Mouse (Mus musculus): ENCODE data around the gene Fcer1g. TPM values are rescaled to one million over a fixed set of nuclear protein-coding genes. Genes with fewer than 3 reads are reported as not detected.

Gene Fcer1g
- total RNA-seq, 2 experiments from 2014 or later = 14.4 to 19.2 TPM

DNA sequence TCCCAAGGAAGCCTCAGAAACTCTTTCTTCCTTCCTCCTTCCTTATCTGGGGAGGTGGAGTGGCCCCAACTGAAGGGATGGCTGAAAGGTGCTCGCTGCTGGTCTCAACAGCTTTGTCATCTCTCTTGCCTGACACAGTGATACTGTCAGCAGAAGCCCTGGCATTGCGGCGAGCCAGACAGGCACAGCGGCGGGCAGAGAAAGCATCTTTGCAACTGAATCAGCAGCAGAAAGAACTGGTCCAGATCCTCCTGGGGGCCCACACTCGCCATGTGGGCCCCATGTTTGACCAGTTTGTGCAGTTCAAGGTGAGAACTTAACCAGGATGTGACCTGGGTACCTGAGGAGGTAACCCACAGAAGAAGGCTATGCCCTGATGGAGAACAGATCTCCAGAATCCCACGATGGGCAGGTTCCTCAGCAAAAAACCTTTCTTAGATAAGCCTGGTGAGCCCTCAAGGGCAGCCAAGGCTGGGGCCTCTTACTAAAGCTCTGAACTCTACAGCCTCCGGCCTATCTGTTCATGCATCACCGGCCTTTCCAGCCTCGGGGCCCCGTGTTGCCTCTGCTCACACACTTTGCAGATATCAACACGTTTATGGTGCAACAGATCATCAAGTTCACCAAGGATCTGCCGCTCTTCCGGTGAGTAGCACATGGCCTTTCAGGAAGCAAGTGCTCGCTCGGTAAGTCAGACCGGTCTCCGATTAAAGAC lies 17.8 kb downstream of the Fcer1g start:
- DNase-seq = no peak

- DNase-seq = no peak
Observed at GRCm38 (mm10) chr1:171213801-171214496, 20.2 kb downstream of the Fcer1g start, which contains the start of gene Nr1i3. Gene Nr1i3, plus strand, starts transcription at chr1:171213970.

- DNase-seq = no peak
Observed at GRCm38 (mm10) chr1:171212854-171213253, 21.3 kb downstream of the Fcer1g start.

GRCm38 (mm10) chr1:171209409-171209808 lies 24.8 kb downstream of the Fcer1g start:
- no peak for DNase-seq

DNA sequence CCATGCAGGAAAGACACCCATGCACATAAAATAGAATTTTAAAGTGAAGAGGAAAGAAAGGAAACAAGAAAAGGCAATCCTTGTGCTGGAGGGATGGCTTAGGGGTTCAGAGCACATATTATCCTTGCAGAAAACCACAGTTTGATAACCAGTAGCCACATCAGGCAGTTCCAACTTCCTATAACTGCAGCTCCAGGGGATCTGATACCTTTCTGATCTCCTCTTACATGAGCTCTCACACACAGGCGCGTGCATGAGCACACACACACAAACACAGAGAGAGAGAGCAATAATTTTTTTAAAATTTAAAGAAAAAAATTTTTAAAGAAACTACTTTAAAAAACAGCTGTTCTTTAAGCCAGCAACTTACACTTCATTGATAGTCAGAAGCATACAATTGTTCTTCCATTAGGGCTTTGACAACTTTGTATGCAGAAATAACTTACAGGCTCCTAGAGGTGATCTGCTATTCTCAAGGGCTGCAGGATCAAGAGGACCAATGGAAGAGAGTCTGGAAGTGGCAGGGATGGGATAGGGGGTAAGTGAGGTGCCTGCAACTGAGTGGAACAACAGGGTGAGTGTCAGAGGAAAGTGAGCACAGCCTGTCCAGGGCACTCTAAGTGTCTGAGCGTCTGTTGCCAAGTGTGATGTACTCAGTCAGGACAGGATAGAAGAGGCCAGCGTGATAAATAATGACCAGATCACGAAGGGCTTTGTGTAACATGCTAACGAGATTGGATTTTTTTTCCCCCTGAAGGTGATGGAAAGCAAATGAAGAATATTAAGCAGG lies 28.3 kb downstream of the Fcer1g start:
- no peak for DNase-seq

DNA sequence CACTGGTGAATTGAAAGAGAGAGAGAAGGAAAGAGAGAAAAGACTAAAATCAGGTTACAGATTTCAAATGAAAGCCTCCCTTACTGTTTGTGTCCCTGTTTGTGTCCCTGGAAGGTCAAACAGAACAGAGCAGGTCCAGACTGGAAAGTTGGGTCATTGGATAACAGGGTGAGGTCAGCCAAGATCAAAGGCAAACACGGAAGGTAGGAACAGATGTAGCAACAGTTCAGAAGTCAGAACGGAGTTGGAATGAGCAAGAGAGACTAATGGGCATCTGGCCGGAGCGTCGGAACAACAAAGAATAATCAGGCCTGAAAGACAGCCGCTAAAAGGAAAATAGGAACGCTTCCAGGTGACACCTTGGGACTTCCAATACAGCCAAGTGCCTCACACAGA lies 29.9 kb downstream of the Fcer1g start:
- DNase-seq = no peak

DNA sequence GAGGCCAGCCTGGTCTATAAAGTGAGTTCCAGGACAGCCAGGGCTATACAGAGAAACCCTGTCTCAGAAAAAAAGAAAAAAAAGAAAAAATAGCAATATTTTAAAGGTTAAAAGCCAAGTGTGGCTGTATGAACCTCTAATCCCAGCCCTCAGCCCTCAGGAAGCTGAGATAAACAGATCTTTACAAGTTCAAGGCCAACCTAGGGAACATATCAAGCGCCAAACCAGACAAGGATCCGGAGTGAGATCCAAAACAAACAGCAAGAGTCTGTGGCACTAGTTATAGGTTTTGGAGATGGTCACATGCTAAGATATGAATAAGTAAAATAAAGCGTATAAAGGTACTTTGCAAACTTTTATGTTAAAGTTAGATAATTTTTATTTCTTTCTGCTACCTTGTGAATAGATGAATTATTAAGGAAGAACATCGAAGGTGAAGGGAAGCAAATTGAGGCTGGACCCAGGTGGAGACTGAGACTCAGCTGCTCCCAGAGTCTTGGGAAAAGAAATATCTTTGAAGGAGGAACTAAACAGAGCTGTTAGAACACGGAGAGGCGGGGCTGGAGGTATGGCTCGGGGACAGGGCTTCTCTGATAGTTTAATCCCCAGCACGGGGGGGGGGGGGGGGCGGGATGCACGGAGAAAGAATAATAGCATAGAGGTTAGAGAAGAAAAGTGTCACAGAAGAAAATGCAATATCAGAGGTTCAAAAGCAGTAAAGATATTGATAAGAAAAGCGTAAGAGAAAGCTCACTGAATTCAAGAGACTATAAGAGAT lies 30.5 kb downstream of the Fcer1g start:
- DNase-seq = no peak

GRCm38 (mm10) chr1:171200769-171201168 lies 33.4 kb downstream of the Fcer1g start:
- DNase-seq = no peak

GRCm38 (mm10) chr1:171199532-171199931 lies 34.6 kb downstream of the Fcer1g start:
- no peak for DNase-seq

- DNase-seq = peak; percentile 76
Observed at GRCm38 (mm10) chr1:171195887-171196397, 38.2 kb downstream of the Fcer1g start, which contains the start of gene Pcp4l1. Gene Pcp4l1, minus strand, starts transcription at chr1:171196268.

DNA sequence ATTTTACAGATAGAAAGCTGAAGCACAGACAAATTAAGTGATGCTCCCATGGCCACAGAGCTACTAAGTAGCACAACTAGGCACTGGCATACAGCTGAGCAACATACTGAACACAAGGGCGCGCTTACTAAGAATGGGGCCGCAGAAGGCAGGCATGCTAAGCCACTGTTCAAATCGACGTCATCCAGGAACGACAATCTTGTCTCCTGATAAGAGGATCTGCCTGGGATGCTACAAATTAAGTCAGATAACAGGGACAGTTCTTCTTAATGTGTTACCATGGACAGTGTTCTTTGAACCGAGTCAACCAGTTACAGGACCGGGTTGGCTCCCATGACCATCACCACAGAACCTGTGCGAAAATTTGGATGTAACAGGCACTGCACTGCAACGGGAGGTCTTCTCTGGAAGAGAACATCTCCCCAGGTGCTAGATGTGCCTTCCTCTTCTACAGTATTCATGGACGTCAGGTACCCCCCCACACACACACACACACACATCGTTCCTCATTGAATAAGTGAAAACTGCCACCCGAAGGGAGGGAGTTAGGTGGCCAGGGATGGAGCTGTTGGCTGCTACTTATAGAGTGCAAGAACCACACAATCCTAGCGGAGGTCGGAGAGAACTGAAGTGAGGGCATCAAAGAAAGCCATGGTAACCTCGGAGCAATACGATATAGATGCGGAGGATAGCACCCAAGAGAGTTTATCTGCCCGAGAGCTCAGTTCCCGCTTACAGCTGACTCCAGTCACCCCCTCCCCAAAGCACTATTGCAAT lies 38.9 kb downstream of the Fcer1g start:
- DNase-seq = no peak

DNA sequence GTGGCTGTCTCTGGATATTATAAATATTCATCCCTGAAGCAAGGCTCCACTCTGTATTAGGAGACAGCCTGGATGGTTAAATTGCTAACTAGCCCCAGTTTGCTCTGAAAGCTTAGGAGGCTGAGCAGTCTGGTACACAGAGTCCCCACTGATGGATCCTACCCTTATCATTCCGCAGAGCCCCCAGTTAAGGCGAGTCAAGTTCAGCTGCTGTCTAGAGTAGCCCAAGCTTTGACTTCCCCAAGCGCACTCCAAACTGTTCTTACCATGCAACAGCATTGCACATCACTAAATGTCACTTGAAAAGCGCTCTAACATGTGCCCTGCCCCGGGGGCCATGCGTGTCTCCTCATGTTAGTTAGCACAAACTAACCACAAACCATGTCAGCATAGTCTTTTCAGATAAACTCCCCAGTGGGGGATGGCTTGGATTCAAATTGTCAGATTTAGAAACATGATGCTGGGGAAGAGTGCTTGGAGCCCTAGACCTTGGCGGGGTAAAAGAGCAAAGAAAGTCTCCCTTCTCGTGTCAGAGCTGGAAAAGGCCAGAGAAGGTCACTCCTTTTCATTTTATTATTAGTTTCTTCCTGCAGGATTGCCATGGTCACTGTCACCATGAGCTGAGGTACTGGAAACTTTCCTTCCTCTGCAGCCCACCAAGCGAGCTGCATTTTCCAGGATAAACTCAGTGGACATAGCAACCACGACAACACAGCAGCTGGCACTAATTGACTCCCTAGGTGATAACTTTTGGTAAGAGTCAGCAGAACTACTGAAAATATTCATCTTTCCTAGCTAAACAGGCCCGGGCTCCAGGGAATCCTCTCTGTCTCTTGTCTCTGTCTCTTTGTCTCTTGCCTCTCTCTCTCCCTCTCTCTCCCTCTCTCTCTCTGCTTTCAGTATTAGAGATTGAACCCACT lies 40.0 kb downstream of the Fcer1g start:
- no peak for DNase-seq

- DNase-seq = no peak
Observed at GRCm38 (mm10) chr1:171193093-171193840, 40.9 kb downstream of the Fcer1g start.

- DNase-seq = no peak
Observed at GRCm38 (mm10) chr1:171192283-171192682, 41.9 kb downstream of the Fcer1g start.

DNA sequence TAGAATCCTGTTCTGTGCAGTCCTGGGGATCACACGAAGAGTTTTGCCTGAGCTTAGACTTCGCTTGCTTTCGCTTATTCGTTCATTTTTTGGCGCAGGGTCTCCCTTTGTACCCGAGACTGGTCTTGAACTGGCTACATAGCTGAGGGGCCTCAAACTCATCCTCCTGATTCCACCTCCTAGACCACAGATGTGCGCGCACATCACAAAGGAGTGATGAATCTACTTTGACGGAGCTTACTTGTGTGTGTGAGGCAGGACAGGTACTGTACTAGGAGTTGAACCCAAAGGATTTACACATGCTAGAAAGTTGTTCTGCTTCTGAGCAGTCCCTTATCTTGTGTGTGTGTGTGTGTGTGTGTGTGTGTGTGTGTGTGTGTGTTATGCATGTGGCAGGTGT lies 43.3 kb downstream of the Fcer1g start:
- DNase-seq = no peak

GRCm38 (mm10) chr1:171189476-171190114 lies 44.6 kb downstream of the Fcer1g start:
- no peak for DNase-seq

- no peak for DNase-seq
Observed at GRCm38 (mm10) chr1:171189046-171189445, 45.1 kb downstream of the Fcer1g start.

GRCm38 (mm10) chr1:171187851-171188700 lies 46.1 kb downstream of the Fcer1g start:
- DNase-seq = no peak

Measured in adrenal gland, postnatal 10 days (tissue).